Mouse (Mus musculus) midbrain, embryonic 11.5 days (tissue): ENCODE measurements at regions not wholly inside any gene's neighbourhood (a gene's known extent, or its start where the extent isn't known, plus 50 kb on each side); places are given as distances from the start of the nearest gene placed in this dataset.

ENCODE experiments used
- ATAC-seq: fragments of 200-750 bp; cut with Nextera tagmentation; 2 replicates; pipeline ENCODE4 v1.8.0; 2017; ENCODE audit warnings: moderate TSS enrichment, moderate library complexity; ENCODE audit not compliant: low FRiP score
- DNase-seq: peaks from one replicate; pipeline ENCODE4 v3.0.0; 2015; ENCODE audit warnings: low spot score; ENCODE audit errors: missing footprints
- H3K27ac ChIP-seq: fragments of 300-500 bp; sonication (generic); 2 replicates; pipeline ENCODE4 v1.5.1; 2014; ENCODE audit warnings: low read depth, low read length
- H3K27me3 ChIP-seq: fragments of 300-500 bp; sonication (generic); 2 replicates; pipeline ENCODE4 v1.6.1; 2014; ENCODE audit warnings: mild to moderate bottlenecking, low read length, moderate library complexity, mixed read lengths; ENCODE audit not compliant: control insufficient read depth, insufficient read depth
- H3K36me3 ChIP-seq: fragments of 300-500 bp; sonication (generic); 2 replicates; pipeline ENCODE4 v1.6.1; 2014; ENCODE audit warnings: mild to moderate bottlenecking, low read length, moderate library complexity, mixed read lengths; ENCODE audit not compliant: control insufficient read depth, insufficient read depth
- H3K4me1 ChIP-seq: fragments of 300-500 bp; sonication (generic); 2 replicates; pipeline ENCODE4 v1.6.1; 2014; ENCODE audit warnings: low read length; ENCODE audit not compliant: control insufficient read depth, insufficient read depth
- H3K4me2 ChIP-seq: fragments of 300-500 bp; sonication (generic); 2 replicates; pipeline ENCODE4 v1.6.1; 2014; ENCODE audit warnings: mild to moderate bottlenecking, moderate library complexity
- H3K4me3 ChIP-seq: fragments of 300-500 bp; sonication (generic); 2 replicates; pipeline ENCODE4 v1.5.1; 2014; ENCODE audit warnings: low read depth, low read length
- H3K9ac ChIP-seq: fragments of 300-500 bp; sonication (generic); 2 replicates; pipeline ENCODE4 v1.6.1; 2014; ENCODE audit warnings: low read length
- H3K9me3 ChIP-seq: fragments of 300-500 bp; sonication (generic); 2 replicates; pipeline ENCODE4 v1.6.1; 2016; ENCODE audit warnings: low read length; ENCODE audit not compliant: control insufficient read depth
- WGBS: fragments of 180-500 bp; shearing (Covaris S2); extraction: QIAGEN DNeasy Blood & Tissue Kit; methylation state at CpG from one replicate; pipeline ENCODE4 v1.1.7; 2014; 5-methylcytosine and 5-hydroxymethylcytosine counted together

GRCm38 (mm10) chr7:37337616-37338015 is 435.8 kb downstream of the Zfp536 start:
- WGBS = 59% methylated on average over 11 of the region's 11 CpGs

GRCm38 (mm10) chr7:37338067-37338501 is 435.4 kb downstream of the Zfp536 start:
- Histone ChIP-seq H3K27me3 (peaks cover 2% of the 10 kb centered on the region), H3K9ac (no peak overlapping the region; the same call in 1 of the 2 replicates), H3K4me2 (no peak overlapping the region), H3K9me3 (no peaks in the 10 kb centered on the region), H3K27ac (no peak overlapping the region), H3K36me3 (no peaks in the 10 kb centered on the region), H3K4me3 (no peak overlapping the region), H3K4me1 (peaks cover 35% of the 10 kb centered on the region)
- no peak for ATAC-seq
- DNase-seq = peak; percentile 88
- 38% methylated on average over 11 of the region's 11 CpGs for WGBS

More at GRCm38 (mm10) chr7:37337616-37338015, 435.8 kb downstream of the Zfp536 start:
- Histone ChIP-seq H3K9me3 (no peaks in the 10 kb centered on the region), H3K27me3 (peaks cover 2% of the 10 kb centered on the region), H3K4me2 (no peak overlapping the region), H3K4me3 (no peak overlapping the region), H3K36me3 (no peaks in the 10 kb centered on the region), H3K9ac (peak overlapping the region; percentile 5; the same call in 1 of the 2 replicates), H3K4me1 (peaks cover 32% of the 10 kb centered on the region), H3K27ac (no peak overlapping the region)
- ATAC-seq (no peak), DNase-seq (no peak)

- Histone ChIP-seq H3K4me1 (peaks cover 27% of the 10 kb centered on the region), H3K9ac (0 out of 2 replicates have a peak overlapping the region, but pooled peaks have one; percentile 0), H3K36me3 (no peaks in the 10 kb centered on the region), H3K9me3 (no peaks in the 10 kb centered on the region), H3K27ac (no peak overlapping the region), H3K27me3 (peaks cover 2% of the 10 kb centered on the region), H3K4me2 (peak overlapping the region; percentile 43), H3K4me3 (no peak overlapping the region; the same call in 1 of the 2 replicates)
- DNase-seq (peak; percentile 93), ATAC-seq (0 out of 2 replicates have a peak, but pooled peaks have one; percentile 41)
- 23% methylated on average over 11 of the region's 11 CpGs for WGBS
Observed at GRCm38 (mm10) chr7:37342613-37343012, 430.8 kb downstream of the Zfp536 start.

GRCm38 (mm10) chr7:37343021-37343593 is 430.3 kb downstream of the Zfp536 start:
- peak overlapping the region; percentile 40; the same call in 1 of the 2 replicates for H3K9ac ChIP-seq
- no peak overlapping the region for H3K27ac ChIP-seq

GRCm38 (mm10) chr7:37343691-37344233 is 429.7 kb downstream of the Zfp536 start:
- peaks cover 2% of the 10 kb centered on the region for H3K27me3 ChIP-seq

More at GRCm38 (mm10) chr7:37343021-37343593, 430.3 kb downstream of the Zfp536 start:
- Histone ChIP-seq H3K4me2 (peak overlapping the region; percentile 43), H3K27me3 (peaks cover 2% of the 10 kb centered on the region), H3K9me3 (no peaks in the 10 kb centered on the region), H3K4me1 (peaks cover 22% of the 10 kb centered on the region), H3K36me3 (no peaks in the 10 kb centered on the region), H3K4me3 (peak overlapping the region; percentile 7; the same call in 1 of the 2 replicates)
- WGBS = 28% methylated on average over 23 of the region's 23 CpGs
- DNase-seq (peak; percentile 91), ATAC-seq (peak; percentile 45)

GRCm38 (mm10) chr7:37346041-37346440 is 427.4 kb downstream of the Zfp536 start:
- Histone ChIP-seq H3K9ac (no peak overlapping the region), H3K9me3 (no peaks in the 10 kb centered on the region), H3K4me1 (peaks cover 16% of the 10 kb centered on the region), H3K4me3 (no peak overlapping the region), H3K36me3 (no peaks in the 10 kb centered on the region), H3K27me3 (peaks cover 2% of the 10 kb centered on the region), H3K27ac (no peak overlapping the region), H3K4me2 (no peak overlapping the region)
- DNase-seq (peak; percentile 97), ATAC-seq (peak; percentile 36)
- 9% methylated on average over 10 of the region's 10 CpGs for WGBS

More at GRCm38 (mm10) chr7:37343691-37344233, 429.7 kb downstream of the Zfp536 start:
- 28% methylated on average over 18 of the region's 18 CpGs for WGBS
- Histone ChIP-seq H3K4me2 (peak overlapping the region; percentile 43), H3K9me3 (no peaks in the 10 kb centered on the region), H3K9ac (peak overlapping the region; percentile 40; the same call in 1 of the 2 replicates), H3K27ac (no peak overlapping the region), H3K36me3 (no peaks in the 10 kb centered on the region), H3K4me1 (peaks cover 16% of the 10 kb centered on the region), H3K4me3 (no peak overlapping the region)
- DNase-seq = no peak
- no peak for ATAC-seq

GRCm38 (mm10) chr7:37357647-37358395 is 415.6 kb downstream of the Zfp536 start:
- Histone ChIP-seq H3K4me3 (no peak overlapping the region), H3K9ac (no peak overlapping the region), H3K27ac (no peak overlapping the region), H3K4me2 (no peak overlapping the region), H3K27me3 (no peaks in the 10 kb centered on the region; the same call in 1 of the 2 replicates), H3K4me1 (peaks cover 18% of the 10 kb centered on the region), H3K36me3 (no peaks in the 10 kb centered on the region), H3K9me3 (no peaks in the 10 kb centered on the region)
- ATAC-seq (peak; percentile 58), DNase-seq (peak; percentile 100)
- 23% methylated on average over 19 of the region's 21 CpGs for WGBS

GRCm38 (mm10) chr7:37358492-37358891 is 414.9 kb downstream of the Zfp536 start:
- no peak for DNase-seq
- Histone ChIP-seq H3K27me3 (no peaks in the 10 kb centered on the region; the same call in 1 of the 2 replicates), H3K36me3 (no peaks in the 10 kb centered on the region), H3K4me1 (peaks cover 23% of the 10 kb centered on the region), H3K27ac (no peak overlapping the region), H3K9ac (no peak overlapping the region), H3K4me2 (no peak overlapping the region), H3K9me3 (no peaks in the 10 kb centered on the region), H3K4me3 (no peak overlapping the region)
- 59% methylated on average over 4 of the region's 4 CpGs for whole genome bisulfite sequencing
- no peak for ATAC-seq
